Mouse (Mus musculus) ES-E14 (cell line): ENCODE results near the gene Shroom3.

Experiments
- CHD2 ChIP-seq: IDR thresholded peaks from 2 replicates; pipeline ENCODE4 v1.6.1; 2014; ENCODE audit warnings: mild to moderate bottlenecking, low read depth, low read length, inconsistent platforms
- ZC3H11A ChIP-seq: IDR thresholded peaks from 2 replicates; pipeline ENCODE4 v1.6.1; 2012; ENCODE audit warnings: low read depth, mild to moderate bottlenecking, inconsistent platforms, low read length, borderline replicate concordance

DNA sequence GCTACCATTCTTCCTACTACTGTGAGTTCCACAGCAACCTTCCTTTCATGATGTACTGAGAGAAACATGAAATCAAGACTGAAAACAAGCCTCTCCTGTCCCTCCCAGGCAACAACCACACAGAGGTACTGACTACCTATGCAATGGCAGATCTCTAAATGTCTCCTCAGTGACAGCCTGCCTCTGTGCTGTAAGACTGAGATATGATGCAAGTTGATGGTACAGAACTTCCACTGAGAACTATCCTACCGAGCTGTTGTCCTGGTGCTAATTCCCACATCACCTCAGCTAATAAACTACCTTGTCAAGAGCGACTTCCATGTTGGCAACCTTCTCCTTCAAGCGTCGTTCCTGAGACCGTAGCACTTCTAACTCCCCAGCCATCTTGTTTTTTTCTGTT lies 47.3 kb upstream of the Shroom3 start:
- no peak for TF ChIP-seq CHD2
- no peak for TF ChIP-seq ZC3H11A
